Mouse (Mus musculus) liver, embryonic 14.5 days (tissue): ENCODE data around the gene Spata5. TPM values are rescaled to one million over a fixed set of nuclear protein-coding genes. Genes with fewer than 3 reads are reported as not detected.
"Not testable (repeated sequence)": the region's sequence is repeated elsewhere in the genome, so short reads cannot be mapped to it uniquely, and the experiment has no call there.

Source experiments
- ATAC-seq: fragments of 200-750 bp; cut with Nextera tagmentation; 2 replicates; pipeline ENCODE4 v1.8.0; 2017; ENCODE audit warnings: moderate number of reproducible peaks, mild to moderate bottlenecking, moderate library complexity; ENCODE audit not compliant: insufficient read depth
- DNase-seq, 3 experiments: peaks; one replicate each; pipeline ENCODE4 v3.0.0-alpha.2; 2012 to 2013; ENCODE audit warnings: low read depth in 3 of 3, low spot score in 3 of 3
- H3K27ac ChIP-seq: fragments of 300-500 bp; sonication (generic); 2 replicates; pipeline ENCODE4 v1.5.1; 2014; ENCODE audit warnings: moderate library complexity, mild to moderate bottlenecking, control low read depth, inconsistent platforms
- H3K27me3 ChIP-seq: fragments of 300-500 bp; sonication (generic); 2 replicates; pipeline ENCODE4 v1.6.1; 2014; ENCODE audit warnings: mild to moderate bottlenecking, low read length, moderate library complexity; ENCODE audit not compliant: control insufficient read depth, insufficient read depth
- H3K36me3 ChIP-seq: fragments of 300-500 bp; sonication (generic); replicated peaks from 2 replicates; pipeline ENCODE4 v1.6.1; 2014; ENCODE audit warnings: low read depth; ENCODE audit not compliant: control insufficient read depth, insufficient read depth
- H3K4me1 ChIP-seq, 2 experiments: fragments of 200-500 bp in 1 of 2; fragments of 300-500 bp in 1 of 2; sonication (generic) in 1 of 2; replicated peaks; 2 replicates each; pipeline ENCODE4 v1.6.1; 2012 to 2014; ENCODE audit warnings: antibody characterized with exemption in 1 of 2, inconsistent platforms in 1 of 2, low read length in 1 of 2; ENCODE audit not compliant: control insufficient read depth in 2 of 2, insufficient read depth in 2 of 2
- H3K4me2 ChIP-seq: fragments of 300-500 bp; sonication (generic); 2 replicates; pipeline ENCODE4 v1.6.1; 2014; ENCODE audit warnings: low read depth, mild to moderate bottlenecking, control low read depth, moderate library complexity
- H3K4me3 ChIP-seq, 2 experiments: fragments of 200-500 bp in 1 of 2; fragments of 300-500 bp in 1 of 2; sonication (generic) in 1 of 2; 2 replicates each; pipeline ENCODE4 v1.5.1; 2012 to 2014; ENCODE audit warnings: low read depth in 2 of 2, low read length in 2 of 2, mild to moderate bottlenecking in 2 of 2, control low read depth in 1 of 2, inconsistent platforms in 1 of 2, moderate library complexity in 1 of 2; ENCODE audit not compliant: insufficient read depth in 1 of 2
- H3K9ac ChIP-seq: fragments of 300-500 bp; sonication (generic); replicated peaks from 2 replicates; pipeline ENCODE4 v1.6.1; 2014; ENCODE audit warnings: mild to moderate bottlenecking, control low read depth, moderate library complexity
- H3K9me3 ChIP-seq: fragments of 300-500 bp; sonication (generic); 2 replicates; pipeline ENCODE4 v1.6.1; 2016; ENCODE audit warnings: low read length, mixed read lengths; ENCODE audit not compliant: control insufficient read depth
- CTCF ChIP-seq: IDR thresholded peaks from 2 replicates; pipeline ENCODE4 v1.5.1; 2016; ENCODE audit warnings: antibody characterized with exemption, low read depth, control low read depth
- EP300 ChIP-seq: IDR thresholded peaks from 2 replicates; pipeline ENCODE4 v1.6.1; 2016; ENCODE audit warnings: antibody characterized with exemption, low read depth
- WGBS: fragments of 180-500 bp; shearing (Covaris S2); extraction: QIAGEN DNeasy Blood & Tissue Kit; methylation state at CpG from one replicate; pipeline ENCODE4 v1.1.7; 2014; ENCODE audit not compliant: insufficient replicate concordance; 5-methylcytosine and 5-hydroxymethylcytosine counted together
- polyA plus RNA-seq, 2 experiments: library from polyadenylated mRNA; depleted of rRNA in 1 of 2; stranded (reverse) in 1 of 2; unstranded in 1 of 2; fragments of >200 nt; fragmentation: Nextera tagmentation in 1 of 2; extraction: Ambion mirVana in 1 of 2; gene quantifications; 2 replicates each; pipeline versions ENCODE4 v1.2.1 to v1.2.3; 2012 to 2014

Gene Spata5
- polyA plus RNA-seq, 2 experiments = 6.0 to 22.2 TPM

DNA sequence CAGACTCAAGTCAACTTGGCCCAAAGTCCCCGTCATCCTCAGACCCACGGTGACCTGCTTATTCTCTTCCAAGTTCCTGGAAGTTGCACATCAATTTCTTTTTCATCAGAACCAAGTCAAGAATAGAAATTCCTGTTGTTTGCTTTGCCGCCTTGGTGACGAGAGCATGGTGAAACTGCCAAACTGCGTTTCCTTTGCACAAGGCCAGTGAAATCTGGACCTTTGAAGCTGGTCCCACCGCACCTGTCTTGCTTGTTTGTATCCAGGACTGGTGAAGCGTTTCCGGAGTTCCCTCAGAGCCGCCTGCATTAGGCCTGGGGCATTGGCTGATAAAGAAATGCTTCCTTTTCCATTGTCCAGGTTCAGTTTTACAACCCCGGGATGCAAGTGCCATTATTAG lies 176.0 kb downstream of the Spata5 start:
- ATAC-seq (no peak), DNase-seq (no peak)
- Histone ChIP-seq H3K4me1 (no peaks in the 10 kb centered on the region), H3K9me3 (no peaks in the 10 kb centered on the region), H3K27me3 (no peaks in the 10 kb centered on the region), H3K36me3 (no peaks in the 10 kb centered on the region), H3K4me3 (no peak overlapping the region), H3K9ac (no peak overlapping the region), H3K4me2 (no peak overlapping the region), H3K27ac (no peak overlapping the region)
- WGBS = 59% methylated on average over 10 of the region's 10 CpGs
- TF ChIP-seq EP300 (no peak), CTCF (no peak)

DNA sequence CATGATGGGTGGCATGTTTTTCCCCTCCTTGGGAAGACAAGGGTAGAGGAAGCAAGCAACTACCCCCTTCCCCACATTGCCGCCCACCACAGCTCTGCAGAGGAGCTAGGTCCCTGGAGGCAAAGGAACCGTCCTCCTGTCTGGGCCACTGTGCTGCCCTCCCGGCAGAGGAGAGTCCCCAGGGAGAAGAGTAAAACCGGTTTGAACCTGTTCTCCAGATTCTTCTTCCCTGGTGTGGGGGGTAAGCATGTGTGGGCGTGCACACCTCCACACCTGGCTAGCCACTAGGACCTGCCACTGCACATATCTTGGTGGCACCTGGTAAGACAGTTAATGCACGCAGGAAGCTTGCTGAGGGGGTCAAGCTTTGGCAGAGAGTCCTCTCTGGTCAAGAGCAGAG lies 176.8 kb downstream of the Spata5 start:
- Histone ChIP-seq H3K36me3 (no peaks in the 10 kb centered on the region), H3K9ac (no peak overlapping the region), H3K4me2 (no peak overlapping the region), H3K9me3 (no peaks in the 10 kb centered on the region), H3K4me3 (no peak overlapping the region), H3K4me1 (no peaks in the 10 kb centered on the region), H3K27ac (no peak overlapping the region), H3K27me3 (no peaks in the 10 kb centered on the region)
- WGBS = 64% methylated on average over 6 of the region's 6 CpGs
- DNase-seq = no peak
- no peak for TF ChIP-seq EP300
- no peak for TF ChIP-seq CTCF
- ATAC-seq = 0 out of 2 replicates have a peak, but pooled peaks have one; percentile 7

DNA sequence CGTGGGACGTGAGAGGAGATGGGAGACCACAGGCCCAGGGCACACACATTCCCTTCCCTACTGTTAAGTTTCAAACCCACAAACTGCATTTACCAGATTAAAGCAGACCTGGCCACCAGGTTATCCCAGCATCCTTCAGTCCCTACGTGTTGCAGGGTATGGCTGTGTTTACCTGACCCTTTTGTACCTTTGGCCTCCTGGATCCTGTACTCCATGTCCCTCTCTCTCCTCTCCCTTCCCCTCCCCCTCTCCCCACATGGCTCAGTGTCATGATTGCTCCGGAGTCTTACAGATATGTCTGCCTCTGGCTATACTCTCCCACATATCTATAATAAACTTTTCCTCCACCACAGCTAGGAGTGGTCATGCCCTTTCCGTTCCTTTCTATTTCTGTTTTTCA lies 177.5 kb downstream of the Spata5 start:
- Histone ChIP-seq H3K9ac (no peak overlapping the region), H3K27me3 (no peaks in the 10 kb centered on the region), H3K4me1 (no peaks in the 10 kb centered on the region), H3K36me3 (no peaks in the 10 kb centered on the region), H3K4me3 (no peak overlapping the region), H3K4me2 (no peak overlapping the region), H3K9me3 (no peaks in the 10 kb centered on the region), H3K27ac (no peak overlapping the region)
- TF ChIP-seq EP300 = no peak
- no peak for TF ChIP-seq CTCF
- WGBS = 70% methylated on average over 5 of the region's 5 CpGs
- DNase-seq (no peak), ATAC-seq (peak; percentile 56; the same call in 1 of the 2 replicates)

DNA sequence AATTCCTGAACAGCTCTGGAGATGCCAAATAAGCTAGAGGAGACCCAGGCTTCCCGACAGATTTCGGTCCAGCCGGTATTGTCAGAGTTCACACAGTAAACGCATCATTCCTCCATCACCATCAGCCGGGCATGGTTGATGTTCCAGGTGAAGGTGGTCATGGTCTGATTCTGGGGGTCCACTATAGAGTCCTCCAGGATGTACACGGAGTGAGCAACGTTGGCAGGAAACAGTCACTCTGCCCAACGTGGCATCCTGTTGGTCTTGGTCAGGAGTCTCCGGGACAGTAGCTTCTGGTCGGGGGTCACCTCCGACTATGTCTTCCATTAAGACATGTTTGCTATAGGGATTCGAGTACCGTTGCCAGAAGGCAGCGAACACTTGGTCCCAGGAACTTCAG lies 179.9 kb downstream of the Spata5 start:
- H3K4me1 ChIP-seq, H3K4me3 ChIP-seq, H3K9ac ChIP-seq, H3K9me3 ChIP-seq, H3K27me3 ChIP-seq, ATAC-seq, DNase-seq, H3K36me3 ChIP-seq, H3K4me2 ChIP-seq, H3K27ac ChIP-seq: not testable (repeated sequence)
- WGBS = 82% methylated on average over 14 of the region's 14 CpGs

DNA sequence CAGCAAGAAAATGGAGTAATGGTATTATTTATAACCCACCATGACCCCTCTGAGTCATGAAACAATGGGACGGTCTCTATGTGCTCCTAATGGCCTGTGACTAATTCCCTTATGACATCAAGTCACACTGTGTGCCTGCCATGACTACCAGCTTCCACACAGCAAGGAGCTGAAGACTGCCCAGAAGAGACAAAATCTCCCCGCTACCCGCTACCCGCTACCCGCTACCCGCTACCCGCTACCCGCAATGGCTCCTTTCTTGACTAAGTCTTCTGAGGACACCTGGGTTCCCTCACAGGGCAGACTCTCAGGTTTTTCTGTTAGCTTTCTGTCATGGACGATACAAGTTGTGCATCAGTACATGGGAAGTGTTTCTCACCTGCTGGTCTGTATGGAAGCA lies 182.7 kb downstream of the Spata5 start:
- Histone ChIP-seq H3K9me3 (no peaks in the 10 kb centered on the region), H3K4me3 (no peak overlapping the region), H3K4me1 (peaks cover 2 to 11% of the 10 kb centered on the region in 2 experiments; a peak in 2 of 4 replicates), H3K4me2 (no peak overlapping the region), H3K36me3 (no peaks in the 10 kb centered on the region), H3K27me3 (no peaks in the 10 kb centered on the region), H3K27ac (no peak overlapping the region), H3K9ac (no peak overlapping the region)
- ATAC-seq (no peak), DNase-seq (no peak)
- 91% methylated on average over 9 of the region's 9 CpGs for WGBS
- TF ChIP-seq EP300 = no peak
- no peak for TF ChIP-seq CTCF

DNA sequence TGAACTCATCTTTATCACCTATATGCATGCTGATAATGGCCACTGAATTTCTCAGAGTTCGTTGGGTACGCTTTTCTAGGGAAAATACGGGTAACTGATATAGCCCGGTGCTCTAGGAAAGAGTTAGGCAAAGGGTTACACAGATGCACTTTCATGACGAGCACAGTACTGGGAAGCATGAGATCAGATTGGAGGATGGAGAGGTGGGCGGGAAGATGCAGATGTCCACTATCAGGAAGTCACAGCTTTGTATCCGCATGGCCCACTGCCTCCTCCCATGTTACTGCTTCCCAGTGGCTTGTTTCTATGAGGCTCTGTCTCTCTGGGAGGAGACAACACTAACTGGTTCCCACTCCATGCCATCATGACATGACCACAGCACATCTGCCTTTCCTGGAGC lies 183.2 kb downstream of the Spata5 start:
- H3K9ac ChIP-seq = no peak overlapping the region
- peaks cover 2 to 11% of the 10 kb centered on the region in 2 experiments; a peak in 2 of 4 replicates for H3K4me1 ChIP-seq
- no peak overlapping the region for H3K4me2 ChIP-seq
- TF ChIP-seq CTCF (no peak), EP300 (0 out of 2 replicates have a peak, but pooled peaks have one; percentile 21)
- 66% methylated on average over 7 of the region's 7 CpGs for WGBS
- H3K27ac ChIP-seq = no peak overlapping the region
- no peaks in the 10 kb centered on the region for H3K36me3 ChIP-seq
- no peaks in the 10 kb centered on the region for H3K27me3 ChIP-seq
- DNase-seq = peak in 1 of 3 experiments; percentile 39
- H3K4me3 ChIP-seq = no peak overlapping the region
- ATAC-seq = peak; percentile 66
- no peaks in the 10 kb centered on the region for H3K9me3 ChIP-seq
